9 mouse cellular contexts compared by ENCODE assay signal in the genomic region with DNA sequence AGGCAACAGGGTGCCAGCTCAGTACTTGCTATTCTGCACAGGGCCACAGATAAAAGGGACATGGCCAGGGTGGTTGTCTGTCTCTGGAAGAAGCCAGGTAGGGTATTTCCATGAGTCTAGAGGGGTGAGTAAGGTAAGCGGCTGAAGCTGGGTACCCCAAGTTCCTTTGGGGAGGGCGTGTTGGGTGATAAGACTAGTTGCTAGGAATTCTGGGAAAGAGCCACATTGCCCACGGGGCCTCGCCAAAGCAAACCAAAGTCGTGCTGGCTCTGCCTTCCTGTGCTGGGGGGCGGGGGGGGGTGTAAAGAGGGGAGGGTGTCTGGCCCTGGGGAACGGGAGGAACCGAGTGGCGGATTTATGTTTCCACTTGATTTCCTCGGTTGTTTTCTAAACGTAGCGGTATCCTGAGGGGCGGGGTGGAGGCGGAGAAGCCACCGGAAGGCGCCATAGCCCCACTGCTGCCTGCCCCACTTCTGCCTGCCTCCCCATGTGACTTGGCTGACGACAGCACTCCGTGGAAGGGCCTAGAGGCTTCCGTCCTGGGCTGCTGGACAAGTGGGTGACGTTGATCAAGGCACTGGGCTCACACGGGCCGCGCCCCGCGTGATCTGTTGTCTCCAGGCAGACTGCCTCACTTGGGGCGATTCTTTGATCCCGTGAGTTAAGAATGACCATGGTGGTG. TPM values are rescaled to one million over a fixed set of nuclear protein-coding genes. Genes with fewer than 3 reads are reported as not detected.
DNase-seq lines count a peak whose midpoint lies in the region; ATAC-seq and TF ChIP-seq lines count a peak whose summit lies in the region.
"Had no signal": no experiment of that assay in that cellular context is flagged by ENCODE, and none has a peak within 500 bp of the region (broad histone marks: within the 10 kb centered on the region; RNA-seq: fewer than 3 reads in every experiment).

No protein-coding gene starts in this region.

- H3K4me1 ChIP-seq in CH12.LX (ENCODE audit: control insufficient read depth in 1 of 2, insufficient read depth in 2 of 2), result peaks cover 8 to 46% of the 10 kb centered on the region in 2 experiments
- no peaks in the 10 kb centered on the region for H3K4me1 ChIP-seq in liver, embryonic 12.5 days
- H3K4me1 ChIP-seq in spleen, adult 2 months (ENCODE audit: control insufficient read depth, insufficient read depth, insufficient read length), result no peaks in the 10 kb centered on the region
- H3K4me1 ChIP-seq: limb, embryonic 13.5 days had no signal

- H3K4me3 ChIP-seq in CH12.LX (replicated peaks in 1 of 3; ENCODE audit: low read depth in 2 of 3, low read length in 2 of 3, poor library complexity in 1 of 3), result peak overlapping the region; percentile 67 to 99 (median 77)
- no peak overlapping the region for H3K4me3 ChIP-seq in liver, embryonic 12.5 days
- peak overlapping the region; percentile 57 for H3K4me3 ChIP-seq in spleen, adult 2 months (ENCODE audit: extremely low read depth, insufficient read depth, insufficient read length)
- H3K4me3 ChIP-seq: limb, embryonic 13.5 days had no signal

- no peak for TF ChIP-seq CTCF in CH12.LX (conservative IDR thresholded peaks at IDR 0.05 in 1 of 2, IDR thresholded peaks at IDR 0.05 in 1 of 2; ENCODE audit: low read depth in 2 of 2, low read length in 2 of 2)
- TF ChIP-seq CTCF in spleen, adult 2 months (IDR thresholded peaks at IDR 0.05; ENCODE audit: extremely low read depth, insufficient read depth, insufficient read length, insufficient replicate concordance), result no peak

- intact Hi-C loops in gastrocnemius, postnatal 14 days (cut with DNase I; ENCODE audit: low total_unique reads), result no loop called here

- in situ Hi-C loops in CH12.LX (cut with MboI; ENCODE audit: low pct_ligation_motif_present, low pct_unique_long_range_greater_than_20kb, low sequenced_read_pairs), result no loop called here

- no peak for ATAC-seq in liver, embryonic 12.5 days

- TF ChIP-seq POLR2A in CH12.LX (IDR thresholded peaks at IDR 0.05; ENCODE audit: low read depth, low read length), result peak; percentile 90
- no peak for TF ChIP-seq POLR2A in spleen, adult 2 months (IDR thresholded peaks at IDR 0.05; ENCODE audit: low read depth, low read length)

- dilution Hi-C loops in CH12.LX (cut with MboI; ENCODE audit: extremely low pct_ligation_motif_present, extremely low pct_unique_long_range_greater_than_20kb, low sequenced_read_pairs), result no loop called here

- 54% methylated on average over 25 of the region's 27 CpGs for WGBS in liver, embryonic 12.5 days (ENCODE audit: insufficient replicate concordance)
- WGBS in spleen, adult 2 months, result 31% methylated on average over 26 of the region's 27 CpGs

- H3K9me3 ChIP-seq in CH12.LX (replicated peaks; ENCODE audit: low read length), result no peaks in the 10 kb centered on the region
- H3K9me3 ChIP-seq in liver, embryonic 12.5 days (replicated peaks), result no peaks in the 10 kb centered on the region
- H3K9me3 ChIP-seq: limb, embryonic 13.5 days had no signal

- peak overlapping the region; percentile 66 for H3K9ac ChIP-seq in CH12.LX (ENCODE audit: insufficient read depth, low read depth)
- no peak overlapping the region for H3K9ac ChIP-seq in liver, embryonic 12.5 days
- H3K9ac ChIP-seq: limb, embryonic 13.5 days had no signal

- peak; percentile 68 to 72 for DNase-seq in adrenal gland, adult (ENCODE audit: inconsistent age in 2 of 2, low spot score in 1 of 2)
- DNase-seq in adrenal gland, postnatal 4 days (ENCODE audit: low spot score in 2 of 2), result no peak
- DNase-seq in CH12.LX (ENCODE audit: extremely low read depth) (peak; percentile 83), adipocyte (ENCODE audit: low spot score) (no peak)
- DNase-seq in gastrocnemius, postnatal 14 days, result peak; percentile 49
- peak; percentile 60 to 61 for DNase-seq in spleen, adult 2 months (ENCODE audit: low read depth in 1 of 2, low spot score in 2 of 2)
- DNase-seq in embryo, embryonic 10.5 days (ENCODE audit: low spot score), result no peak

- TF ChIP-seq EP300 in CH12.LX (IDR thresholded peaks at IDR 0.05; ENCODE audit: low read length), result no peak

- TF ChIP-seq RAD21 in CH12.LX (IDR thresholded peaks at IDR 0.05; ENCODE audit: low read depth, low read length), result no peak

- H3K79me2 ChIP-seq in CH12.LX (replicated peaks; ENCODE audit: control insufficient read depth, extremely low read depth, insufficient read depth, poor library complexity, severe bottlenecking), result peaks cover 9% of the 10 kb centered on the region

- peak overlapping the region; percentile 25; the same call in 1 of the 2 replicates for H3K27ac ChIP-seq in CH12.LX (ENCODE audit: insufficient read depth, low read depth)
- no peak overlapping the region for H3K27ac ChIP-seq in liver, embryonic 12.5 days
- peak overlapping the region; percentile 34; the same call in 1 of the 2 replicates for H3K27ac ChIP-seq in spleen, adult 2 months (ENCODE audit: insufficient read depth, low read length)
- H3K27ac ChIP-seq: limb, embryonic 13.5 days had no signal

- H3K36me3 ChIP-seq in CH12.LX (replicated peaks in 1 of 2; ENCODE audit: control insufficient read depth in 1 of 2, insufficient read depth in 1 of 2, low read length in 1 of 2), result peaks cover 16 to 37% of the 10 kb centered on the region in 2 experiments
- no peaks in the 10 kb centered on the region for H3K36me3 ChIP-seq in liver, embryonic 12.5 days
- no peaks in the 10 kb centered on the region for H3K36me3 ChIP-seq in spleen, adult 2 months (ENCODE audit: control insufficient read depth, insufficient read depth, low read length)
- H3K36me3 ChIP-seq: limb, embryonic 13.5 days had no signal

- peak overlapping the region; percentile 60 for H3K4me2 ChIP-seq in CH12.LX (ENCODE audit: insufficient read depth, low read depth, poor library complexity, severe bottlenecking)
- peak overlapping the region; percentile 21; the same call in 1 of the 2 replicates for H3K4me2 ChIP-seq in liver, embryonic 12.5 days
- H3K4me2 ChIP-seq: limb, embryonic 13.5 days had no signal

- H3K27me3 ChIP-seq in CH12.LX (replicated peaks), result no peaks in the 10 kb centered on the region
- H3K27me3 ChIP-seq in liver, embryonic 12.5 days (replicated peaks), result peaks cover 3% of the 10 kb centered on the region
- no peaks in the 10 kb centered on the region for H3K27me3 ChIP-seq in spleen, adult 2 months (ENCODE audit: control insufficient read depth, insufficient read depth, low read length)
- H3K27me3 ChIP-seq: limb, embryonic 13.5 days had no signal

TF ChIP-seq in CH12.LX, 34 proteins besides CTCF, POLR2A, EP300 and RAD21 (continues in another document):
- TF ChIP-seq POLR2AphosphoS2 (IDR thresholded peaks at IDR 0.05; ENCODE audit: low read depth, low read length) (peak; percentile 44; the same call in 1 of the 2 replicates), MXI1 (IDR thresholded peaks at IDR 0.05; ENCODE audit: low read depth, low read length) (peak; percentile 70; the same call in 1 of the 2 replicates), ZNF384 (IDR thresholded peaks at IDR 0.05; ENCODE audit: low read depth, low read length) (no peak), PAX5 (IDR thresholded peaks at IDR 0.05; ENCODE audit: low read length) (no peak), MEF2A (IDR thresholded peaks at IDR 0.05; ENCODE audit: borderline replicate concordance, low read depth, low read length) (peak; percentile 31; the same call in 1 of the 2 replicates), MYC (IDR thresholded peaks at IDR 0.05; ENCODE audit: low read depth, low read length) (peak; percentile 81; the same call in 1 of the 2 replicates), MAFK (IDR thresholded peaks at IDR 0.05; ENCODE audit: insufficient replicate concordance, low read length) (no peak), JUND (conservative IDR thresholded peaks at IDR 0.05; ENCODE audit: low read depth, low read length) (no peak), MAZ (IDR thresholded peaks at IDR 0.05; ENCODE audit: low read depth, low read length) (0 out of 2 replicates have a peak, but pooled peaks have one; percentile 41), HCFC1 (IDR thresholded peaks at IDR 0.05; ENCODE audit: low read depth, low read length) (peak; percentile 66), SIN3A (IDR thresholded peaks at IDR 0.05; ENCODE audit: low read length) (peak; percentile 79), BHLHE40 (IDR thresholded peaks at IDR 0.05; ENCODE audit: low read depth, low read length) (peak; percentile 75), NELFE (IDR thresholded peaks at IDR 0.05; ENCODE audit: low read depth, low read length) (peak; percentile 75), CHD1 (IDR thresholded peaks at IDR 0.05; ENCODE audit: low read depth, low read length) (0 out of 2 replicates have a peak, but pooled peaks have one; percentile 17)

RNA-seq across cellular contexts. Expression of a gene that starts 20.1 kb away (rescaled TPM):
- 10 to 100 TPM; 32.1 to 33.2 TPM for total RNA-seq in adrenal gland, postnatal 4 days (2021)
- total RNA-seq in CH12.LX (2012; rRNA removed), result 23.2 and 23.4 TPM in 2 replicates
- 13.9 and 15.4 TPM in 2 replicates for total RNA-seq in CH12.LX (2014; rRNA removed)
- polyA plus RNA-seq in CH12.LX (2012; ENCODE audit: insufficient read length, low read depth), result 14.9 and 18.5 TPM in 2 replicates
- total RNA-seq in gastrocnemius, postnatal 14 days (2021), result 10 to 100 TPM; 22.3 to 26.3 TPM
- 16.1 and 17.1 TPM in 2 replicates for polyA plus RNA-seq in liver, embryonic 12.5 days (2016; fragmentation: Nextera tagmentation; extraction: Ambion mirVana)
- polyA plus RNA-seq in spleen, adult 2 months (2012; rRNA removed), result 13.7 and 15.4 TPM in 2 replicates

RNA-seq across cellular contexts. Expression of a gene that starts 20.3 kb away (rescaled TPM):
- total RNA-seq in adrenal gland, postnatal 4 days (2021), result under 1 TPM; 0.17 to 0.70 TPM
- 0.21 and 0.29 TPM in 2 replicates for total RNA-seq in CH12.LX (2012; rRNA removed)
- 0.49 and 0.77 TPM in 2 replicates for total RNA-seq in CH12.LX (2014; rRNA removed)
- 0.59 and 1.3 TPM in 2 replicates for polyA plus RNA-seq in CH12.LX (2012; ENCODE audit: insufficient read length, low read depth)
- under 1 TPM; 0.29 to 0.38 TPM for total RNA-seq in gastrocnemius, postnatal 14 days (2021)
- polyA plus RNA-seq in liver, embryonic 12.5 days (2016; fragmentation: Nextera tagmentation; extraction: Ambion mirVana), result 0.07 TPM in 1 of 2 replicates, not detected in the other
- polyA plus RNA-seq in spleen, adult 2 months (2012; rRNA removed), result not detected in 2 replicates

RNA-seq across cellular contexts. Expression of a gene that starts 43.9 kb away (rescaled TPM):
- 10 to 100 TPM in 1 of 2 experiments, 1 to 10 TPM in 1; 9.5 to 12.3 TPM for total RNA-seq in adrenal gland, postnatal 4 days (2021)
- total RNA-seq in CH12.LX (2012; rRNA removed) (0.04 and 0.08 TPM in 2 replicates), CH12.LX (2014; rRNA removed) (not detected in 2 replicates)
- not detected in 2 replicates for polyA plus RNA-seq in CH12.LX (2012; ENCODE audit: insufficient read length, low read depth)
- total RNA-seq in gastrocnemius, postnatal 14 days (2021), result 1 to 10 TPM; 2.3 to 6.5 TPM
- 0.17 and 0.29 TPM in 2 replicates for polyA plus RNA-seq in liver, embryonic 12.5 days (2016; fragmentation: Nextera tagmentation; extraction: Ambion mirVana)
- 0.75 and 2.0 TPM in 2 replicates for polyA plus RNA-seq in spleen, adult 2 months (2012; rRNA removed)

RNA-seq across cellular contexts. Expression of a gene that starts 45.7 kb away (rescaled TPM):
- total RNA-seq in adrenal gland, postnatal 4 days (2021), result under 1 TPM; 0.17 TPM
- total RNA-seq in CH12.LX (2012; rRNA removed) (0.08 and 0.29 TPM in 2 replicates), CH12.LX (2014; rRNA removed) (not detected in 2 replicates)
- 0.79 and 0.83 TPM in 2 replicates for polyA plus RNA-seq in CH12.LX (2012; ENCODE audit: insufficient read length, low read depth)
- total RNA-seq in gastrocnemius, postnatal 14 days (2021), result under 1 TPM; 0.12 to 0.38 TPM
- polyA plus RNA-seq in liver, embryonic 12.5 days (2016; fragmentation: Nextera tagmentation; extraction: Ambion mirVana), result not detected in 2 replicates
- not detected in 2 replicates for polyA plus RNA-seq in spleen, adult 2 months (2012; rRNA removed)

Comparison
In these comparisons a context has a peak if more than half of its experiments do, and no peak if none do; other contexts are left out.
1. DNase-seq: peak in adrenal gland, adult (2 of 2), CH12.LX (single experiment), gastrocnemius, postnatal 14 days (single experiment) and spleen, adult 2 months (2 of 2); none in adrenal gland, postnatal 4 days (0 of 2), adipocyte (single experiment) and embryo, embryonic 10.5 days (single experiment).